Mouse (Mus musculus): ENCODE data around the gene Tspan31.
"Not testable (repeated sequence)": the region's sequence is repeated elsewhere in the genome, so short reads cannot be mapped to it uniquely, and the experiment has no call there.

Gene Tspan31

DNA sequence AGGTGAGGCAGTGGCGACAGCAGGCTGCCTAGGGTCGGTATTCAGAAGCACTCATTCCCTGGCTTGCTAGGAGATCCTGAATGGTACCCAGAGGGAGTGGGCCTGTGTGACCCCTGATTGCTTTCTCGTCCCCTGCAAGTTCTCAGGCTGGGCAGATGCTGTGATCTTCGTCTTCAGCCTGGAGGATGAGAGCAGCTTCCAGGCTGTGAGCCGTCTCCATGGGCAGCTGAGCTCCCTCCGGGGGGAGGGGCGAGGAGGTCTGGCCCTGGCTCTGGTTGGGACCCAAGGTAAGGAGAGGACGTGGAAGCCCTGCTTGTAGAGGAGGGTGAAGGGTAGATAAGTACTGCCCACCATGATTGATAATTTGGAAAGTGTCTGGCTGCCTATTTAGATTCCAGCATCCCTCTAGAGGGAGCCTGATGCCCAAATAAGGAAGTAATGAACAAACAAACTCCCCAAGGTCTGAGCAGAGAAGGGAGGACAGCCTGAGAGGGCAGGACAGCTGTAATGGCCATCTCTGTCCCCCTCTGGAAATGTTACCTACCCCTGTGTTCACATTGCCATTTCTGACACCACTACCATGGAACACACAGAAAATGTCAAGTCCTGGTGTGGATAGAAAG lies 13.3 kb upstream of the Tspan31 start:
- DNase-seq: no peak

DNA sequence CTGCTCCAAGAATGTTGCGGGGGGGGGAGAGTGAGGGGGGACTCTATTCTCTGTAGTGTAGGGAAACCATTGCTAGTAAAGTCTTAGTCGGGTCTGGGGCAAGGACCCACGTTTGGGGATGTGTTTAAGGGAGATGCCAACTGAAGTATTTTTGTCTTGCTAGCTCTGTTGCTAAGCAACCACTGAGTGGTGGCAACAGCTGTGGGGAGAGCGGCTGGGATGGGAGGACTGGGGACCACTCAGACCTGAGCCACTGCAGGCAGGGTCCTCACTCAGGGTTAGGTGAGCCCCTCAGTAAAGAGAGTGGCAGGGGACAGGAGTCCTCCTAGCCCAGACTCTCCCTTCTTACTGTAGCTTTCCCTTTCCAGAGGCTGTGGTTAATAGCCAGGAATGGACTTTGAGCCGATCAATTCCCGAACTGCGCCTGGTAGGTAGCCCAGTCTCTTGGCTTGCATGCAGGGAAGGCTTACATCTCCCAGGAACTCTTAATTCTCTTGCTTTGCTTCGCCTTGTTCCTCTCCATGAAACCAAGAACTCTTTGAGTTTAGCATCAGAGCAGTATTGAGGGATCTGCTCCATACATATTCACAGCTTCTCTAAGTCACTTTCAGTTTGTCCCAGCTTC lies 12.0 kb upstream of the Tspan31 start:
- no peak for DNase-seq

DNA sequence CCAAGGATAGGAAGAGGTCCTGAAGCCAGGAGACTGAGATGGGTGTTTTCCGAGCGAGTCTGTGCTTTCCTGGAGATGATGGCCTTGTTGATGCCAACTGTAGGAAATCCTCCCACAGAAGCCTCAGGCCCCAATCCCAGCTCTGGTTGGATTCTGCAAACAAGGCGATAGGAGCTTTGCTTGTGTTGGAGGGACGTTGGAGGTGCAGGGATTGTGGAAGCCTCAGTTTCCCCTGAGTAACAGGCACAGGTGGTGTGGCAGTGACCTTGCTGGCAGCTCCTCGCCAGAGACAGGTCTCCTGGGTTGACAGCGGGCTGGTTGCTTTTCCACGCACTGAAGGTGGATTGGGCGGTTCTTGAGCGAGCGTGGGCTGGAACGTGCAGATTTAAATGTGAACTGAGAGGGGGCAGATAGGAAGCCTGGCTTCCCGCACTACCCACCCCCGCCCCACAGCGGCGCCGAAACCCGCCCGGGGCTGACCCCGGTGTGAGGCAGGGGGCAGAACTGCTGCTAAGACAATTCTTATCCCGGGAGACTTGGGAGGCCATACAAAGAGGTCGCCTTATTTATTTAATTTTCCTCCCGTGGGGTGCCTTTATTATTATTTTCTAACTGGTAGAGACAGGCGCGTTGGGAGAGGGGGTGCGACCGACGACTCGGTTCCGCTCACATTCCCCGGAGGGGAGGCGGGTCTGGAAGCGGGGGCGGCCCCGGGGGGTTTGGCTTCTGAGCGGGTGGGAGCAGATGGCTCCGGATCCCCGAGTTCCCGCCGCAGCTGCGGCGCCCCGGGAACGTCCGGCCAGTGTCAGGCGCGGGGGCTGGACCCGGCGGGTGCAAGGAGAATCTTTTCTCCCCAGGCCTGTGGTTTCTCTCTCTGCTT lies 11.1 kb upstream of the Tspan31 start:
- peak in 1 of 2 experiments; percentile 14 for DNase-seq

DNA sequence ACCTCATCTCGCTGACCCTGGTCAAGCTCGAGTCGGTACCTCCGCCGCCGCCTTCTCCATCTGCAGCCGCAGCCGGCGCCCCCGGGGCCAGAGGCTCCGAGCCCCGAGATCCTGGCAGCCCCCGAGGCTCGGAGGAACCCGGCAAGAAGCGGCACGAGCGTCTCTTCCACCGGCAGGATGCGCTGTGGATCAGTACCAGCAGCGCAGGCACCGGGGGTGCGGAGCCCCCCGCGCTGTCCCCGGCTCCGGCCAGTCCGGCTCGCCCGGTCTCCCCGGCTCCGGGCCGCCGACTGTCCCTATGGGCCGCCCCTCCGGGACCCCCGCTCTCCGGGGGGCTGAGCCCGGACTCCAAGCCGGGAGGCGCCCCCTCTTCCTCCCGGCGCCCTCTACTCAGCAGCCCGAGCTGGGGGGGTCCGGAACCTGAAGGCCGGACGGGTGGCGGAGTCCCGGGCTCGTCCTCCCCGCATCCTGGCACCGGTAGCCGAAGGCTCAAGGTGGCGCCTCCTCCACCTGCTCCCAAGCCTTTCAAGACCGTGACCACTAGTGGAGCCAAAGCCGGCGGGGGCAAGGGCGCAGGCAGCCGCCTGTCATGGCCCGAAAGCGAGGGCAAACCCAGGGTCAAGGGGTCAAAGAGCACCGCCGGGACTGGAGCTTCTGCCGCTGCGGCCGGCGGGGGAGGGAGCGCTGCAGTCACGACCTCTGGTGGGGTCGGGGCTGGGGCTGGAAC lies 9.8 kb upstream of the Tspan31 start:
- DNase-seq: peak in 1 of 2 experiments; percentile 32

DNA sequence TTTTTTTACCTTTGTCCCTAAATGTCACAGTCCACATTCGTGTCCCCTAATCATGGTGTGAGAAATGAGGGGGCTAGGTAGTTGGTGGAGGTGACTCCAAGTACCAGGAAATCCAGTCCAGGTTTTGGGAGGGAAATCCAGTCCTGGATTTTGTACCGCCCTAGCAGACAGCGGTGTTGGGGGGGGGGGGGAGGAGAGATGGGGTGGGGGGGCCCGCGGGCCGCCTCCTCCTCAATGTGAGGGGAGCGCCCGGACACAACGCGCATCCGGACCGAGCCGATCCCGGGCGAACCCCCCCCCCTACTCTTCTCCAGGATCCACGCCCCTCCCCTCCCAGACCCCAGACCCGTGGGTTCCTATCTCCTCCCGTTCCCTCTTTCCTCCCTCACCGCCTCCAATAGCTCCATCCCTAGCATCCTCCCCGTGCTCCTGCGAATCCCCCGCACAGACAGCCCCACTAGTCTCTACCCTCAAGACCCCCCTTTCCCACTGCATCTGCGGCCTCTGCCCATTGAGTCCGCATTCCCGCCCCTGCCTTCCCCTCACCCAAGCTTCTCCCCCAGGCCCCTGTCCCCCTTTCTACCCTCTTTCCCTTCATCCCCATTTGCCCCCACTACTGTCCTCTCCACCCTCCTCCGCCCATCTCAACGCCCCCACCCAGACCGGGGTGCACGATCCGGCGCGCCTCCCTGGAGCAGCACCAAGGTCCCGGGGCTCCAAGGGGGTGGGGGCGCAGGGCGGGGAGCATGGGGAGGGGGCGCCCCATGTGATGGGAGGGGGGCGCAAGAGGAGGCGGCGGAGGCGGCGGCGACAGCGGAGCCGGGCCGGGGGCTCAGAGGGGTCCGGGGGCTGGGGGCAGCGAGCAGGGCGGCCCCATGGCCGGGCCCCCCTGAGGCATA lies 8.9 kb upstream of the Tspan31 start:
- peak in 1 of 2 experiments; percentile 20 for DNase-seq

DNA sequence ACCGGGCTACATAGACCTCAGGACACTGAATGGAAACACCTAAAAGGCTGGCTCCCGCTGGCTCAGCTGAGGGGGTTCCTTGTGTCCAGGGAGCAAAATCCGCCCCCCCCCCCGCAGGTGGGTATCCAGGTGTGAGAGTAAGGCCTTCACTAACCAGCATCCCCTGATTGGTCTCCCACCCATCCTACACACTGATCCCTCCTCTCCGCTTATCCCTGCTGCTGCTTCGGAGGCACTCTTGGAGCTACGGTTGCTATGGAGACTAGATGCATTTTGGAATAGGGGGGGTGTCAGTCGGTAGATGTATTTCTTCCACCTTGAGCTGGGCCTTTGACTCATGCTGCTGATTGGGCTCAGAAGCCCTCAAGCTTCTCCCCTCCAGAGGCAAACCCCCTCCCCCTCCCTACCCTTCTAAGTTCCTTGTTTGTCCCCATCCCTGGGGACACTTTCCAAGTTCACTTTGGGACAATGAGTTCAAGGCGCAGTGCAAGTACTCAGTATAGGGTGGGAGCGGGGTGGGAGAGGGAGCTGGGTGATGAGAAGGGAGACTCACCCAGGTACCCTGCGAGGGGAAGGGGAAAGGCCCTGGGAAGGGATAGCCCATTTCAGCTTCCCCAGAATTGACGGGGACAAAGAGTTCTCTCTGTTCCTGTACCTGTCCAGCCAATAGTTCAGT lies 8.1 kb upstream of the Tspan31 start:
- DNase-seq: peak in 1 of 2 experiments; percentile 5

DNA sequence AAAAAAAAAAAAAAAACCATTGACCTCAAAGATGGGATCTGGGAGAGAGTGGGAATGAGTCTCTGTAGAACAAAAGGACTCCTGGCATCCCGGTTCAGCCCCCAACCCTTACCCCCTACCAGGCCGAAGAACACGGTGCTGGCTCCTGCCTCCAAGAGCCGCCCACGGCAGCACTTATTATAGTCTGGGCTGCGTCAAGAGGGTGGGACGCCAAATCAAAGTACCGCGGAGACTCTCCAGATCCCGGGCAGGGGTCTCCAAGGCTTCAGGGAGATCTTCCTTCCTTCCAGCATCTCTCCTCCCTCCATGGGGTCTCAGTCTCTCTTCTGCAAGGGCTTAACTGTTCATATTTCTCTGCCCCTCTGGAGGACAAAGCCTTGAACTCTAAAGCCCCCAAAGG lies 7.5 kb upstream of the Tspan31 start:
- DNase-seq: peak in 1 of 2 experiments; percentile 7

DNA sequence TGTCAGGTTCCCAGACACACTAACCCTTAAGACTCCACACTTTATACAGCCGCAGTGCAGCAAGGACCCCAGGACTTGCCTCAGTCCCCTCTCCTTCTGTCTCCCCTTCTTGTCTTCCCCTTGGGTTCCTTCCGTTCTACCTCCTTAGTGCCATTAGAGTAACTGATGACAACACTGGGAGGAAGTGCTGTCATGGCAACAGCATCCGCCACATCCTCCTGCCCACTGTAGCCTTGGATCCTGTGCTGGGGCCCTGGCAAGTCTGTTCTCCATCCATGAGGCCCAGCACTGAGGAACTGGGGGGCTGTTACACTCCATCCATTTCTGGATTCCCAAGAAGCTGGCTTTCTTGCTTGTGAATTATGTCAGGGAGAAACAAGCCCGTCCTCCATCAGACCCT lies 6.0 kb upstream of the Tspan31 start:
- DNase-seq: peak; percentile 61 to 78

DNA sequence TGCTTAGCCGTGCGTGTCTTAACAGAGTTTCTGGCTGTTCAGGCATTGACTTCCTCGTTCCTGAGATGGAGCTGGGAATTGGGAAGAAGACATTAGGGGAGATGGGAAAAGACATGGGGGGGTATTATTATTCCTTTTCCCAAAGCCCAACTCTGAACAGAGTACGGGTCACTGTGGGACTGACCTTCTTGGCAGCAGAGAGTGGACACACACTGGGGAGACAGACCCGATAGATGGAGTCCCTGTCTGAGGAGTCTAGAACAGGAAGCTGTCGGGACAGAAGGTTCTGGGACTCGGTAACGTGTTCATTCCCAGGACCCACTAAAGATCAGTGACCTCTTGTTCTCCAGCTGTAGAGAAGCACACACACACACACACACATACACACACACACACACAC lies 5.6 kb upstream of the Tspan31 start:
- DNase-seq: peak in 1 of 2 experiments; percentile 19

DNA sequence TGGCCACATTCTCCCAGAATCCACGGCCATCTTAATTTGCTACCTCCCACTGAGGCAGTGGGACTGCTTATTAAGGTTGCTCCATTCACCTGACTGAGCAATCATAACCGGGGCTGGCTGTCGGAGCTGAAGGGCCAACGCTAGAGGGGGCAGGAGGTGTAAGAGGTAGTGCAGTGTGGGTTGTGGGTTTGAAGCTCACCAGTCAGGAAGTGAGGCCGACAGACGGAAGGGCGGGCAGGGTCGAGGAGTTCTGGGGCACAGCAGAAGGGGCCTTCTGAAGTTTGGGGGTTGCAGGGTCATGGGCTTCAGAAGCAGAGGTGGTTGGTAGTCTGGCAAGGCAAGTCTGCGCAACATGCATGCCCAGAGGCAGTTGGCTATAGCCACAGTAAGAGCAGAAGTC lies 5.0 kb upstream of the Tspan31 start, which contains the start of gene Agap2:
Agap2 (plus strand) TSS at position 205 of the 400 bp plus-strand sequence.
- peak; percentile 88 to 90 for DNase-seq

DNA sequence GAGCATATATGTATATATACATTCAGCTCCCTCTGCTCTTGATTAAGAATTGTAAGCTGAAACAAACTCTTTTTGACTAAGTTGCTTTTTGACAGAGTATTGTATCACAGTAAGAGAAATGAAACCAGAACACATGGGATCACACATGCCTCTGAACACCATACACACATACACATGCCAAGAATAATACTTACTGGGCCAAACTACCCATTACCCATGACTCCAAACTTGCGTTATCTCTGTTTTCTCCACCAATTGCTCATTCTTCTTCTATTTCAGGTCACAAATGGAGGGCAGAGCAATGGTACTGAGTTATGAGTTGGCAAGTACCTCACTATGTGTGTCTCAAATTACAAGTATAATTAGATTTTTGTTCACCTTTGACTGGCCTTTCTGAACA lies 3.9 kb upstream of the Tspan31 start:
- DNase-seq: no peak

DNA sequence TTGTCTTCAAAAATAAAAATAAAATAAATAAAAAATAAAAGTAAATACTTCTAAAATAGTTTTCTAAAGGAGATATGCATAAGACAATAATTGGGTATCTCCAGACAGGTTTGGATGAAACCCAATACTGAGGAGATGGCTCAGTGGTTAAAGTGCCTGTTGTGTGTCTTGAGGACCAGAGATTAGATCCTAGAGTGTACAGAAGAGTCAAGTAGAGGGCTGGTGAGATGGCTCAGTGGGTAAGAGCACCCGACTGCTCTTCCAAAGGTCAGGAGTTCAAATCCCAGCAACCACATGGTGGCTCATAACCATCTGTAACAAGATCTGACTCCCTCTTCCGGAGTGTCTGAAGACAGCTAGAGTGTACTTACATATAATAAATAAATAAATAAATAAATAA lies 2.9 kb upstream of the Tspan31 start:
- not testable (repeated sequence) for DNase-seq

DNA sequence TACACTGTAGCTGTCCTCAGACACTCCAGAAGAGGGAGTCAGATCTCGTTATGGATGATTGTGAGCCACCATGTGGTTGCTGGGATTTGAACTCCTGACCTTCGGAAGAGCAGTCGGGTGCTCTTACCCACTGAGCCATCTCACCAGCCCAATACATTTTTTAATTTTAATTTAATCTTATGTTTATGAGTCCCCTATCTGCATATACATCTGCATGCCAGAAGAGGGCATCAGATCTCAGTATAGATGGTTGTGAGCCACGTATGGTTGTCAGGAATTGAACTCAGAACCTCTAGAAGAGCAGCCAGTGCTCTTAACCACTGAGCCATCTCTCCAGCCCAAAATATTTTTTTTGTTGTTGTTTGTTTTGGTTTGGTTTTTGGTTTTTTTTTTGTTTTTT lies 2.2 kb upstream of the Tspan31 start:
- DNase-seq: not testable (repeated sequence)

DNA sequence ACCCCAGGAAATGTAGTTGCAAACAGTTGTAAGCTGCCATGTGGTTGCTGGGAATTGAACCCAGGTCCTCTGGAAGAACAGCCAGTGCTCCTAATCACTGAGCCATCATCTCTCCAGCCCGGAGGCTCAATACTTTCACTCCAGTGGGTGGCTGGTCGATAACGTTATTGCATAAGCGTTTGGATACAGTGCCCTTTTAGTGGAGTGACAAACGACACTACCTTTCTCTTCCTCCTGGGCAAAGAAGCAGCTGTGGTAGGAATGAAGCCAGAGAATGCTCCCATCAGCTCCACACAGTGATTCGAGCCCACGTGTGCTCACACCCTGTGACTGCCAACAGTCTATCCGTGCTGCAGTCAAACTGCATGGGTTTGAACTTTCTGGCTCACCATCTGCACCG lies 1.1 kb upstream of the Tspan31 start:
- no peak for DNase-seq

DNA sequence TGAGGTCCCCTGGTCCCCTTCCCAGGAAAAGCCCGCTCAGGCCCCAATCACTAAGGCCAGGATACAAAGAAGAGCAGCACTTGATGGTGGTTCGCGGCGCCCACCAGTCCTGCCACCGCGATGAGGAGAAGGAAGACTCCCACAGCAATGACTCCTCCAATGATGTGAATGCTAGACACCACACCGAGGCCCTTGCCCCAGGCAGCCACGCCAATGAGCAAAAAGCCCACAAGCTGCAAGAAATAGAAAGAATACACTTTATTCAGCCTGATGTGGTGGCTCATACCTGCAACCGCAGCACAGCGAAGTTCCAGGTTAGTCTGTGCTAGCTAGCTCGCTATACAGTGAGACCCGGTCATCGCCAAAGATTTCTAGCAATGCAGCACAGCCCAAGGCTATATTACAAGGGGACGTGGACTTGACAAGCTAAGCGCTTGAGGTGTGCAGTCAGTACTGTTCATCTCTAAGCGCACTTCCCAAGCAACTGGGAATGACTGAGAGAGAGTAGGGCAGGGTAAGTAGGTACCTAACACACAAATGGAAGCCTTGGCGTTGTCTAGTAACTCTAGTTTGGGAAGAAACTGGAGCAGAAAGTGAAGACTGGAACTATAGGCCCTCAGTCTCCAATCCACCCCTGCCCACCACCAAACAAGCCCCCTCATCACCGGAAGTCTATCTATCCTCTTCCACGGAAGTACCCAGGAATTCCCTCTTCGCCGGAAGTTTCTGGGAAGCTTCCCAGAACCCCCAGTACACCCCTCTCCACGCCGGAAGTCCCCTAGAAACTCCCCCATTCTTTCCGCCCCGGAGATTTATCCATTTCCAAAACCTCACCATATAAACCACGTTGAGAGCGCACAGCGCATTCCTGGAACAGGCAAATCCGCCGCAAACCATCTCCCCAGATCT lies 529 bp downstream of the Tspan31 start:
- DNase-seq: no peak

DNA sequence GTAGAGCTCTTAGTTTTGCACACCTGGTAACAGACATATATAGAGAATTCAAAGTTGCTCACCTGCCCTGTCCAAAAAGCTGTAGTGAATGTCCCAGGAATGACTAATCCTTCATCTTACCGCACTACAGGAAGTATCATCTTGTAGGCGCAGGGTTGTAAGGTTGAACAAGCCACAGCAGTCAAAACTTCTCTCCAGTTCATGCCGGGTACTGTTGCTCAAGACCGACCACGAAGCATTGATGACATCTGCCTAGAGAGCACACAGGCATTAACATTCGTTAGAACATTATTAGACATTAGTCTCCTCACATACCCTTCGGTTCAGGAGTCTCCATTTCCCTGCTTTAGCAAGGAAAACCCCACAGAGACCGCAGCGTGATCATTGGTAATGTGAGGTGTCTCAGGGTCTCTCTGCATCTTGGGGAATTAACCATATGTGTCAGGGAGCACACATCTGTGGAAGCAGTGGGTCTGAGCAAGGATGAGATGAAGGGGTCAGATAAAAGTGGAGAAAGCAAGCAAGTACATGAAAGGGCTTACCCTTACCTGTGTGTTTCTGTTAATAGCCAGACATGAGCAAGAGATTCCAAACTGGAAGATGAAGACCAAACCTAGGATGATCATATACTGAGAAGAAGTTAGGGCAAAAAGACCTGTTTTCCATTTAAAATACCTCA lies 1.6 kb downstream of the Tspan31 start:
- no peak for DNase-seq

DNA sequence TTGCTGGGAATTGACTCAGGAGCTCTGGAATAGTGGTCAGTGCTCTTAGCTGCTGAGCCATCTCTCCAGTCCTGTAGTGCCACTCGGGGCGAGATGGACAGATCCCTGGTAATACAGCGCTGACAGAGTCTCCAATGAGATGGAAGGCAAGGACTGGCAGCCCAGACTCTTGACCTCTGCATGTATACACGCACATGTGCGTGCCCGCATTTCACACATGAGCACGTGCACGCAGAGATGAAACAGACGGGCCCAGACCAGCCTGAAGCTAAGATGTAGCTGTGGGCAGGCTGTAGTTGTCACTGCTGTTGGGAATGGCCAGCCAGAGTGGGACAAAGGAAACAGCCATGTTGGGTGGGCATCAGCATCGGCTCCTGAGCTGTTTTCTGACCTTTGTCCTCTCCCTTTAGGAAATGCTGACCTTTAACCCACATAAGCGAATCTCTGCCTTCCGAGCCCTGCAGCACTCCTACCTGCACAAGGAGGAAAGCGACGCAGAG lies 3.5 kb downstream of the Tspan31 start:
- no peak for DNase-seq

DNA sequence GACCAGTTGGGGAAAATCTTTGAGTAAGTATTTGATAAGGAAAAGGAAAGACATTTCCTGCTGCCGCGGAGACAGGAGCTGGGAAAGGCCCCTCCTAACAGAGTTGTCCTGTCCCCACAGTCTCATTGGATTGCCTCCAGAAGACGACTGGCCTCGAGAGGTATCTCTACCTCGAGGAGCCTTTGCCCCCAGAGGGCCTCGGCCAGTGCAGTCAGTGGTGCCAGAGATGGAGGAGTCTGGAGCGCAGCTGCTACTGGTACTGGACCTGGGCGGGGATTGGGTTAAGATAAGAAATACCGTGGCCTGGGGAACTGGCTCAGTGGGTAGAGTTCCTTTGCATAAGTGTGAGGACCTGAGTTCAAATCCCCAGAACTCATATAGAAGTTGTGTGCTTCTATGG lies 4.1 kb downstream of the Tspan31 start:
- no peak for DNase-seq
